Mouse (Mus musculus) limb, embryonic 13.5 days (tissue): ENCODE data around the gene Kcnj3. TPM values are rescaled to one million over a fixed set of nuclear protein-coding genes. Genes with fewer than 3 reads are reported as not detected.

Source experiments
- ATAC-seq: fragments of 200-750 bp; cut with Nextera tagmentation; 2 replicates; pipeline ENCODE4 v1.8.0; 2017; ENCODE audit warnings: low read depth, moderate number of reproducible peaks, moderate TSS enrichment; ENCODE audit not compliant: low FRiP score
- H3K27ac ChIP-seq: fragments of 300-500 bp; sonication (generic); 2 replicates; pipeline ENCODE4 v1.5.1; 2015; ENCODE audit warnings: inconsistent platforms, mild to moderate bottlenecking, moderate library complexity
- H3K27me3 ChIP-seq: fragments of 300-500 bp; sonication (generic); 2 replicates; pipeline ENCODE4 v1.6.1; 2015; ENCODE audit warnings: mild to moderate bottlenecking, inconsistent platforms
- H3K36me3 ChIP-seq: fragments of 300-500 bp; sonication (generic); 2 replicates; pipeline ENCODE4 v1.6.1; 2015; ENCODE audit warnings: inconsistent platforms, mild to moderate bottlenecking, moderate library complexity
- H3K4me1 ChIP-seq: fragments of 300-500 bp; sonication (generic); 2 replicates; pipeline ENCODE4 v1.6.1; 2015; ENCODE audit warnings: inconsistent platforms
- H3K4me2 ChIP-seq: fragments of 300-500 bp; sonication (generic); replicated peaks from 2 replicates; pipeline ENCODE4 v1.6.1; 2015; ENCODE audit warnings: inconsistent platforms, mild to moderate bottlenecking, moderate library complexity
- H3K4me3 ChIP-seq: fragments of 300-500 bp; sonication (generic); 2 replicates; pipeline ENCODE4 v1.5.1; 2015; ENCODE audit warnings: moderate library complexity, mild to moderate bottlenecking, inconsistent platforms
- H3K9ac ChIP-seq: fragments of 300-500 bp; sonication (generic); 2 replicates; pipeline ENCODE4 v1.6.1; 2015; ENCODE audit warnings: mild to moderate bottlenecking, inconsistent platforms
- H3K9me3 ChIP-seq: fragments of 300-500 bp; sonication (generic); 2 replicates; pipeline ENCODE4 v1.6.1; 2016; ENCODE audit warnings: inconsistent platforms
- WGBS: fragments of 180-500 bp; shearing (Covaris S2); methylation state at CpG from one replicate; pipeline ENCODE4 v1.1.7; 2015; 5-methylcytosine and 5-hydroxymethylcytosine counted together
- polyA plus RNA-seq: library from polyadenylated mRNA; unstranded; fragments of >200 nt; fragmentation: Nextera tagmentation; extraction: Ambion mirVana; gene quantifications from 2 replicates; pipeline ENCODE4 v1.2.1, GENCODE M21; 2015

Kcnj3 gene
- polyA plus RNA-seq, 1 experiment from 2014 or later: 0.39 TPM

GRCm38 (mm10) chr2:55534946-55535345 lies 99.2 kb downstream of the Kcnj3 start:
- Histone ChIP-seq H3K36me3 (no peaks in the 10 kb centered on the region), H3K9me3 (no peaks in the 10 kb centered on the region), H3K27ac (no peak overlapping the region), H3K4me3 (no peak overlapping the region), H3K4me1 (no peaks in the 10 kb centered on the region), H3K27me3 (no peaks in the 10 kb centered on the region), H3K9ac (no peak overlapping the region), H3K4me2 (no peak overlapping the region)
- 77% methylated on average over 2 of the region's 2 CpGs for WGBS
- ATAC-seq: no peak

DNA sequence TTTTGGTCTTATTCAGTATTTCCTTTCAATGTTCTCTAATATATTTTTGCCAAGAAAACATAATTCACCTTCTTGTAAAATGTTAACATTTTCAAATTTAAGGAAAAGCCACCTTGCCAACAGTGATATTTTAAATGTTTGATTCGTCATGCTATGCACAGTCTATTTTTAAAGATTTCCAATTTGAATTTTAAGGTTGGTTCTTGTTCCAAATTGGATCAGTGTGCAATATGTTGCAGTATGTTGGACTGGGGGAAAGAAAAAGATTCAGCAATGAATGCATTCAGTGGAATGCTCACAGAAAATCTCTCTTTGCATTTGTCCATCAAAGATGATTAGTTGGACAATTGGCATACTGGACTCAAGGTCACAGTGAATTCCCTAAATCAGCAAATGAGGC lies 99.7 kb downstream of the Kcnj3 start:
- H3K4me2 ChIP-seq: no peak overlapping the region
- no peak overlapping the region for H3K4me3 ChIP-seq

GRCm38 (mm10) chr2:55547612-55548011 lies 111.8 kb downstream of the Kcnj3 start:
- Histone ChIP-seq H3K4me3 (no peak overlapping the region), H3K4me2 (no peak overlapping the region), H3K9ac (no peak overlapping the region), H3K36me3 (no peaks in the 10 kb centered on the region), H3K27me3 (no peaks in the 10 kb centered on the region), H3K27ac (no peak overlapping the region), H3K4me1 (no peaks in the 10 kb centered on the region), H3K9me3 (no peaks in the 10 kb centered on the region)
- no peak for ATAC-seq

More for the DNA sequence above, 99.7 kb downstream of the Kcnj3 start:
- ATAC-seq: no peak
- no peaks in the 10 kb centered on the region for H3K27me3 ChIP-seq
- no peak overlapping the region for H3K9ac ChIP-seq
- H3K27ac ChIP-seq: no peak overlapping the region
- H3K36me3 ChIP-seq: no peaks in the 10 kb centered on the region
- H3K4me1 ChIP-seq: no peaks in the 10 kb centered on the region
- 76% methylated on average over 1 of the region's 1 CpGs for WGBS
- no peaks in the 10 kb centered on the region for H3K9me3 ChIP-seq

DNA sequence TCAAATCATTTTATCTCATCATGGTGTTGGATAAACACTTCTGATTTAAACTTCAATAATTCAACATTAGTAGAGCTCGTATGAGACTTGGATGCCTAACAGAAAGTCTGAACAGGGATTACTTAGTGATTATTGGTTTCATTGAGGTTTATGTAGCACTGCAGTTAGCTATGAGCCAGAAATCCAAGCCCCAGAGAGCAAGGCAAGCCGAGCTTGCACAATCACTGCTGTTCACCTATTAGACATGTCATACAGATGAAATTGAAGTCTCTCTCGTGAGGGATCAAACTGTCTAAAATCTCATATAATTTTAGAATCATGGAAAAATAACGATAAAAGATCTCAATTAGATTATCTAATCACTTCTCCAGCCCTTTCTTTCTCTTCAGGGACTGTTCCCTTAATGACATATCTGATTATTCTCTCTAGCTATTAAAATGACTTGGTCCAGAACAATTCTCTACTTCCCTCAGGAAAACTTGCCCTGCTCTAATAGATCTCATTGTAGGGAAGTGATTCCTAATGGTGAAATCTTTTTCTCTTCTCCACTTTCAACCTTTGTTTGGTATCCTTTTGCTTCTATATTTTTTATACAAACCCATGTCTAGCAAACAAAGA lies 122.7 kb downstream of the Kcnj3 start:
- no peak overlapping the region for H3K4me3 ChIP-seq
- 72% methylated on average over 4 of the region's 4 CpGs for WGBS
- H3K27me3 ChIP-seq: no peaks in the 10 kb centered on the region
- H3K4me1 ChIP-seq: no peaks in the 10 kb centered on the region
- H3K9me3 ChIP-seq: no peaks in the 10 kb centered on the region
- H3K4me2 ChIP-seq: no peak overlapping the region
- no peaks in the 10 kb centered on the region for H3K36me3 ChIP-seq
- no peak for ATAC-seq
- no peak overlapping the region for H3K27ac ChIP-seq
- H3K9ac ChIP-seq: no peak overlapping the region

DNA sequence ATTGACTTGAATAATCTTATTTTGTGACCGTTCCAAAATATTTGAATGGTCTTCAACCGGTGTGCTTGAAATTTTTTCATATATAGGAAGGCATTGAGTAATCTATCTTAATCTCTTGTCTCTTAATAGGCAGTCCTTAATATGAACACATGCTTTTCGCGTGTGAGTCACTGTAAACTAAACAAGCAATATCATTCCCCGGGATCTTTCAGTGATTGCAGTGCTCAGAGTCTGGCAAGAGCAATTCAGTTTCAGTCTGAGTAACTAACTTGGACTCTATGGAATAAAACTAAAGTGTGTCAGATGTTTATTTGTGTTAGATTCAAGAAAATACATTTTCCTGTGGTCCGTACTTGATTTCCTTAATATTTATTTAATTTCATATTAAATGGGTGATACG lies 133.5 kb downstream of the Kcnj3 start:
- Histone ChIP-seq H3K4me3 (no peak overlapping the region), H3K36me3 (no peaks in the 10 kb centered on the region), H3K4me1 (no peaks in the 10 kb centered on the region), H3K27me3 (no peaks in the 10 kb centered on the region), H3K4me2 (no peak overlapping the region), H3K9me3 (no peaks in the 10 kb centered on the region), H3K9ac (no peak overlapping the region), H3K27ac (no peak overlapping the region)
- WGBS: 92% methylated on average over 7 of the region's 7 CpGs
- ATAC-seq: no peak

- Histone ChIP-seq H3K27ac (no peak overlapping the region), H3K4me3 (no peak overlapping the region), H3K27me3 (no peaks in the 10 kb centered on the region), H3K4me1 (no peaks in the 10 kb centered on the region), H3K4me2 (no peak overlapping the region), H3K9ac (no peak overlapping the region), H3K9me3 (no peaks in the 10 kb centered on the region), H3K36me3 (no peaks in the 10 kb centered on the region)
- 37% methylated on average over 3 of the region's 3 CpGs for WGBS
- ATAC-seq: no peak
Measured at GRCm38 (mm10) chr2:55571425-55571824, 135.7 kb downstream of the Kcnj3 start.

DNA sequence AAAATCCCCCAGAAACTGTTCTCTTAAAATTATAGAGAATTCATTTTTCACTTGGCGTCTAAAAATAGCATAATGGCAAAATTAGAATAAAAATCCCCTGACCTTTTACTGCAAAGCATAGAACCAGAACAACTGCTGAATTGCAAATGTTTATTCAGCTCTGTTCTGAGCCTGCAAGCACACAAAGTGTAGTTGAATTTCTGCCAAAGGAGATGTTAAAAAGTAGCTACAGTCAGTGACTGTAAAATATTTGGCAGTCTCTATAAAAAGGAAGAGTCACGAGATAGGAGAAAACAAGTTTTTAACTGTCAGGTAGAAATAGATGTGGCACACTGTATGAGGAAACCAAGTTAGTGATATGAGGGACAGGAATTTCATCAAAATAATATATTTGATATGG lies 144.5 kb downstream of the Kcnj3 start:
- no peak overlapping the region for H3K4me3 ChIP-seq
- H3K27me3 ChIP-seq: no peaks in the 10 kb centered on the region
- H3K27ac ChIP-seq: no peak overlapping the region
- no peaks in the 10 kb centered on the region for H3K9me3 ChIP-seq
- H3K4me1 ChIP-seq: no peaks in the 10 kb centered on the region
- no peak overlapping the region for H3K9ac ChIP-seq
- ATAC-seq: no peak
- no peaks in the 10 kb centered on the region for H3K36me3 ChIP-seq
- 68% methylated on average over 2 of the region's 2 CpGs for WGBS
- H3K4me2 ChIP-seq: no peak overlapping the region

DNA sequence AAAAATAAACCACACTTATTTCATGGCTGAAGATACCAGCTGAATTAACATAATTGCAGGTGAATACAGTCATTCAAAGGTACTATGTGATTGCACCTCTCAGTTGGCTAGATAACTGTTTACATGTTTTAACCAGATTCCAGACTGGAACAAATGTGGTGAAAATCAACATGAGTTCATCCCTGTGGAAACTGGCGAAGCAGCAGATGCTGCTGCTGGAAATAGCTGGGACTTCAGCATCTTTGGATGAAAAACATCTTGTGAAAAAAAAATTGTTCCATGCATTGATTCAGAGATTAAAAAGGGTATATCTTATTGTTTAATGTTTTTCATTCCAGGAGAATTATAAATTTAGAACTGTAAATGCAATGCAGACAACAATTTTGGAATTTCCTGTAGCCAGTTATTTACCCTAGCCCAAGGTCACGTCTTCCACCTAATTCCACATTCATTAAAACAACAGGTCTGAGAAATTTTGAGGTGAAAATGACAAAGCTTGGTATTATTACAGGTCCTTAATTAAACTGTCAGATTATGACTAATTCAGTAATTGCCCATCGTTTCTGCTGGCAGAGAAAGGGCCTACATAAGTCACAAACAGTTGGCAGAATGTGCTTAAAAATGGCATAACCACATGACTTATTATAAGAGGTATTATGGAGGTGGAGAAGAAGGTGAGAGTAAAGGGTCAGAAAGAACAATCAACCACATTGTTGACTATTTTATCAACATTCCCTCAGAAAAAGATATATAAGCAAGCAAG lies 155.6 kb downstream of the Kcnj3 start:
- Histone ChIP-seq H3K4me1 (no peaks in the 10 kb centered on the region), H3K36me3 (no peaks in the 10 kb centered on the region), H3K9ac (no peak overlapping the region), H3K4me3 (no peak overlapping the region), H3K27me3 (no peaks in the 10 kb centered on the region), H3K27ac (no peak overlapping the region), H3K4me2 (no peak overlapping the region), H3K9me3 (no peaks in the 10 kb centered on the region)
- ATAC-seq: no peak
- WGBS: 66% methylated on average over 3 of the region's 3 CpGs
